Mouse (Mus musculus) liver, adult 2 months (tissue): Measurements from ENCODE around the gene Stk4. TPM values are rescaled to one million over a fixed set of nuclear protein-coding genes. Genes with fewer than 3 reads are reported as not detected.

Experiments used
- DNase-seq: peaks from one replicate; pipeline ENCODE4 v3.0.0-alpha.2; 2011; ENCODE audit warnings: low read depth, low spot score; ENCODE audit errors: extremely low read depth
- H3K27ac ChIP-seq: fragments of 200-500 bp; replicated peaks from 2 replicates; pipeline ENCODE4 v1.5.1; 2012; ENCODE audit warnings: low read depth, mild to moderate bottlenecking, control low read depth, inconsistent platforms, low read length; ENCODE audit not compliant: insufficient read depth
- H3K27me3 ChIP-seq: fragments of 200-500 bp; 2 replicates; pipeline ENCODE4 v1.6.1; 2012; ENCODE audit warnings: mild to moderate bottlenecking, moderate library complexity, low read length, inconsistent platforms; ENCODE audit not compliant: control insufficient read depth, insufficient read depth
- H3K36me3 ChIP-seq: fragments of 200-500 bp; 2 replicates; pipeline ENCODE4 v1.6.1; 2012; ENCODE audit warnings: low read length, inconsistent platforms; ENCODE audit not compliant: control insufficient read depth, insufficient read depth
- H3K4me1 ChIP-seq: fragments of 200-500 bp; 2 replicates; pipeline ENCODE4 v1.6.1; 2011; ENCODE audit warnings: low read length; ENCODE audit not compliant: control insufficient read depth, insufficient read depth
- H3K4me3 ChIP-seq: fragments of 200-500 bp; 2 replicates; pipeline ENCODE4 v1.5.1; 2011; ENCODE audit warnings: low read depth, mild to moderate bottlenecking, control low read depth, low read length, moderate library complexity; ENCODE audit not compliant: insufficient read depth
- H3K79me2 ChIP-seq: fragments of 200-500 bp; 2 replicates; pipeline ENCODE4 v1.6.1; 2012; ENCODE audit warnings: inconsistent platforms, mild to moderate bottlenecking, low read length, moderate library complexity; ENCODE audit not compliant: control insufficient read depth, insufficient read depth
- H3K9ac ChIP-seq: fragments of 200-500 bp; 2 replicates; pipeline ENCODE4 v1.6.1; 2012; ENCODE audit warnings: low read depth, mild to moderate bottlenecking, control low read depth, inconsistent platforms, low read length
- CTCF ChIP-seq: fragments of 200-500 bp; IDR thresholded peaks from 2 replicates; pipeline ENCODE4 v1.5.1; 2011; ENCODE audit warnings: low read depth, low read length, control low read depth
- POLR2A ChIP-seq: fragments of 200-500 bp; IDR thresholded peaks from 2 replicates; pipeline ENCODE4 v1.6.1; 2011; ENCODE audit warnings: low read length, control low read depth; ENCODE audit not compliant: insufficient read depth; ENCODE audit errors: extremely low read depth
- WGBS: fragments of 180-500 bp; shearing (Covaris S2); methylation state at CpG from one replicate; pipeline ENCODE4 v1.1.7; 2018; 5-methylcytosine and 5-hydroxymethylcytosine counted together
- polyA plus RNA-seq: library from polyadenylated mRNA; depleted of rRNA; stranded (reverse); fragments of >200 nt; gene quantifications from 2 replicates; pipeline ENCODE4 v1.2.3, GENCODE M21; 2012
- total RNA-seq: library from RNA; depleted of rRNA; stranded (reverse); fragments of >200 nt; gene quantifications from 2 replicates; pipeline ENCODE4 v1.2.3, GENCODE M21; 2014

Stk4 gene
- total and polyA plus RNA-seq, 2 experiments, result 4.7 to 13.9 TPM

- under 1% methylated on average over 48 of the region's 48 CpGs for WGBS
- H3K79me2 ChIP-seq, result peaks cover 20% of the 10 kb centered on the region; the same call in 1 of the 2 replicates
- peaks cover 8% of the 10 kb centered on the region; the same call in 1 of the 2 replicates for H3K4me1 ChIP-seq
- peak overlapping the region; percentile 83 for H3K4me3 ChIP-seq
- H3K27me3 ChIP-seq, result no peaks in the 10 kb centered on the region
- H3K36me3 ChIP-seq, result 0 out of 2 replicates have a peak, but pooled peaks cover 2% of the 10 kb centered on the region
- H3K9ac ChIP-seq, result peak overlapping the region; percentile 77
- TF ChIP-seq CTCF (peak; percentile 86), POLR2A (peak; percentile 89; the same call in 1 of the 2 replicates)
- DNase-seq, result peak; percentile 74
- H3K27ac ChIP-seq, result peak overlapping the region; percentile 14
These were observed 3.9 kb downstream of the Stk4 start for GRCm38 (mm10) chr2:164073918-164074578.

GRCm38 (mm10) chr2:164075088-164075487 lies 5.0 kb downstream of the Stk4 start:
- Histone ChIP-seq H3K36me3 (peaks cover 10% of the 10 kb centered on the region; the same call in 1 of the 2 replicates), H3K9ac (peak overlapping the region; percentile 48), H3K4me3 (peak overlapping the region; percentile 83; the same call in 1 of the 2 replicates), H3K27me3 (no peaks in the 10 kb centered on the region), H3K27ac (no peak overlapping the region), H3K4me1 (peaks cover 8% of the 10 kb centered on the region; the same call in 1 of the 2 replicates), H3K79me2 (peaks cover 19% of the 10 kb centered on the region; the same call in 1 of the 2 replicates)
- TF ChIP-seq CTCF (no peak), POLR2A (no peak)
- WGBS, result 31% methylated on average over 5 of the region's 5 CpGs
- DNase-seq, result no peak

GRCm38 (mm10) chr2:164076874-164077425 lies 6.8 kb downstream of the Stk4 start:
- Histone ChIP-seq H3K4me3 (no peak overlapping the region), H3K36me3 (peaks cover 23% of the 10 kb centered on the region; the same call in 1 of the 2 replicates), H3K79me2 (peaks cover 13% of the 10 kb centered on the region; the same call in 1 of the 2 replicates), H3K9ac (no peak overlapping the region), H3K27me3 (no peaks in the 10 kb centered on the region), H3K27ac (no peak overlapping the region), H3K4me1 (peaks cover 6% of the 10 kb centered on the region; the same call in 1 of the 2 replicates)
- TF ChIP-seq CTCF (no peak), POLR2A (no peak)
- DNase-seq, result no peak
- 93% methylated on average over 8 of the region's 8 CpGs for WGBS

DNA sequence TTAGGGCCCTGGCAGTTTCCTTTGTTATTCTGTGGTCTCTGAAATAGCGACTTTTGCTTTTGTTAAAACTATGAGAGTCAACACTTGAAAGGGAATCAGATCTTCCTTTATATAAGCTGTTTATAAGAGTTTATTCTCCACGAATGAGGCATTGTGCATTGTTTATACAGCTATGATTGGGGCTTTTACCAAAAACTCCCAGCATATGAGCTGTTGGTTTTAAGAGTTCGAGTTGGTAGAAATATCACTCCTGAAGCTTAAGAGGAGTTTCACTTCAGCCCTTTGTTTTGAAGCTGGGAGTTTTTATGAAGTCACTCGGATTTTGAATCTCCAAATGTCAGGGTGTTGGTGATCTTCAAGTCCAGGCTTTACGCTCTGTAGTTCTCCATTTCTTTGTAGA lies 7.8 kb downstream of the Stk4 start:
- Histone ChIP-seq H3K27me3 (no peaks in the 10 kb centered on the region), H3K4me1 (peaks cover 6% of the 10 kb centered on the region; the same call in 1 of the 2 replicates), H3K27ac (no peak overlapping the region), H3K79me2 (peaks cover 13% of the 10 kb centered on the region; the same call in 1 of the 2 replicates), H3K9ac (no peak overlapping the region), H3K4me3 (no peak overlapping the region), H3K36me3 (peaks cover 28% of the 10 kb centered on the region; the same call in 1 of the 2 replicates)
- WGBS, result 89% methylated on average over 5 of the region's 5 CpGs
- DNase-seq, result no peak
- no peak for TF ChIP-seq CTCF
- no peak for TF ChIP-seq POLR2A

DNA sequence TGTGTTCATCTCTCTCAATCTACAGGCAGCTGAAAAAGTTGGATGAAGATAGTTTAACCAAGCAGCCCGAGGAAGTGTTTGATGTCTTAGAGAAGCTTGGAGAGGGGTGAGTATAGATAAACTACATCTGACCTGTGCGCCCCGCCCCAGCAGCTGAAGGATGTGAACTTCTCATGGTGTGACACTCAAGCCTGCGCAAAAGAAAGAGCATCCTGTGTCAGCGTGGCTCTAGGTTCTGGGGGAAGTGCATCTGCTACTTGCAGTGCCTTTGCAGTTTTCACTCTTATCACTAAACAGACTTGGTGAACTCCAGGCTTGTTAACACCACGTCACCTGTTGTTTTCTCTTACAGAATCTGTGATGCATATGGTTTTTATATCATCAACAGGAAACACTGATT lies 9.4 kb downstream of the Stk4 start:
- Histone ChIP-seq H3K27ac (no peak overlapping the region), H3K36me3 (peaks cover 30% of the 10 kb centered on the region; the same call in 1 of the 2 replicates), H3K79me2 (peaks cover 13% of the 10 kb centered on the region; the same call in 1 of the 2 replicates), H3K9ac (no peak overlapping the region), H3K4me1 (peaks cover 6% of the 10 kb centered on the region; the same call in 1 of the 2 replicates), H3K27me3 (no peaks in the 10 kb centered on the region), H3K4me3 (no peak overlapping the region)
- no peak for TF ChIP-seq POLR2A
- no peak for TF ChIP-seq CTCF
- WGBS, result 81% methylated on average over 6 of the region's 6 CpGs
- DNase-seq, result no peak
